11 mouse cellular contexts compared by ENCODE assay signal in genomic region chr13:21181996-21182395, GRCm38 (mm10). TPM values are rescaled to one million over a fixed set of nuclear protein-coding genes. Genes with fewer than 3 reads are reported as not detected.
DNase-seq lines count a peak whose midpoint lies in the region; ATAC-seq and TF ChIP-seq lines count a peak whose summit lies in the region.
"Had no signal": no experiment of that assay in that cellular context is flagged by ENCODE, and none has a peak within 500 bp of the region (broad histone marks: within the 10 kb centered on the region; RNA-seq: fewer than 3 reads in every experiment).

No protein-coding gene starts in this region.

- DNase-seq in heart, adult 2 months: no peak
- DNase-seq in G1E (ENCODE audit: low spot score) (no peak), adipocyte (ENCODE audit: low spot score) (no peak)
- peak; percentile 70 for DNase-seq in midbrain, embryonic 11.5 days (ENCODE audit: low spot score, missing footprints)
- no peak for DNase-seq in natural killer cell, adult 2 months (ENCODE audit: low spot score in 2 of 2)
- DNase-seq in thymus, postnatal 25 days: no peak
- DNase-seq: right cerebral cortex, postnatal 14 days had no signal

- H3K27ac ChIP-seq in heart, embryonic 13.5 days (replicated peaks): no peak overlapping the region
- H3K27ac ChIP-seq in heart, adult 2 months: no peak overlapping the region
- no peak overlapping the region for H3K27ac ChIP-seq in hindbrain, embryonic 13.5 days
- H3K27ac ChIP-seq in midbrain, embryonic 11.5 days (ENCODE audit: low read depth, low read length): no peak overlapping the region

- H3K4me2 ChIP-seq in heart, embryonic 13.5 days: peak overlapping the region; percentile 96
- H3K4me2 ChIP-seq in hindbrain, embryonic 13.5 days: peak overlapping the region; percentile 89
- H3K4me2 ChIP-seq in midbrain, embryonic 11.5 days: peak overlapping the region; percentile 68

- no peak for TF ChIP-seq EP300 in heart, adult 2 months (IDR thresholded peaks at IDR 0.05; ENCODE audit: insufficient read depth, low read depth, low read length)

- TF ChIP-seq CTCF in heart, adult 2 months (IDR thresholded peaks at IDR 0.05): no peak
- TF ChIP-seq CTCF in G1E (IDR thresholded peaks at IDR 0.05; ENCODE audit: low read depth, low read length): no peak

- WGBS in heart, embryonic 13.5 days: 72% methylated on average over 7 of the region's 7 CpGs
- WGBS in heart, adult 2 months: 76% methylated on average over 7 of the region's 7 CpGs
- WGBS in hindbrain, embryonic 13.5 days: 73% methylated on average over 7 of the region's 7 CpGs
- 76% methylated on average over 7 of the region's 7 CpGs for WGBS in midbrain, embryonic 11.5 days

- no peaks in the 10 kb centered on the region for H3K27me3 ChIP-seq in heart, embryonic 13.5 days (replicated peaks)
- no peaks in the 10 kb centered on the region for H3K27me3 ChIP-seq in heart, adult 2 months (ENCODE audit: control insufficient read depth, insufficient read depth, low read length)
- no peaks in the 10 kb centered on the region for H3K27me3 ChIP-seq in G1E (ENCODE audit: insufficient read depth, low read length)
- 0 out of 2 replicates have a peak, but pooled peaks cover 2% of the 10 kb centered on the region for H3K27me3 ChIP-seq in hindbrain, embryonic 13.5 days
- no peaks in the 10 kb centered on the region for H3K27me3 ChIP-seq in midbrain, embryonic 11.5 days (ENCODE audit: control insufficient read depth, insufficient read depth, low read length)

- intact Hi-C loops in heart, adult 2 months (cut with DNase I): loop anchor here (1.0 to 5.0 kb wide), 2 partner anchors 18 to 145 kb away; no protein-coding TSS in a partner anchor

- peak overlapping the region; percentile 72 for H3K4me3 ChIP-seq in heart, embryonic 13.5 days
- no peak overlapping the region for H3K4me3 ChIP-seq in heart, adult 2 months
- H3K4me3 ChIP-seq in G1E (ENCODE audit: low read depth, low read length): peak overlapping the region; percentile 100
- H3K4me3 ChIP-seq in hindbrain, embryonic 13.5 days: peak overlapping the region; percentile 99
- peak overlapping the region; percentile 99 for H3K4me3 ChIP-seq in midbrain, embryonic 11.5 days (ENCODE audit: low read depth, low read length)

- H3K9ac ChIP-seq in heart, embryonic 13.5 days: peak overlapping the region; percentile 88
- no peak overlapping the region for H3K9ac ChIP-seq in heart, adult 2 months (ENCODE audit: low read depth, low read length)
- peak overlapping the region; percentile 89 for H3K9ac ChIP-seq in hindbrain, embryonic 13.5 days
- H3K9ac ChIP-seq in midbrain, embryonic 11.5 days (ENCODE audit: low read length): peak overlapping the region; percentile 93

- no peaks in the 10 kb centered on the region for H3K9me3 ChIP-seq in heart, embryonic 13.5 days
- H3K9me3 ChIP-seq in G1E (replicated peaks): no peaks in the 10 kb centered on the region
- H3K9me3 ChIP-seq in hindbrain, embryonic 13.5 days: no peaks in the 10 kb centered on the region
- H3K9me3 ChIP-seq in midbrain, embryonic 11.5 days (ENCODE audit: control insufficient read depth, low read length): no peaks in the 10 kb centered on the region

- peaks cover 47% of the 10 kb centered on the region for H3K4me1 ChIP-seq in heart, embryonic 13.5 days
- peaks cover 1% of the 10 kb centered on the region for H3K4me1 ChIP-seq in heart, adult 2 months (ENCODE audit: control insufficient read depth, insufficient read depth, low read length)
- H3K4me1 ChIP-seq in G1E (ENCODE audit: insufficient read depth, low read depth, low read length): peaks cover 66% of the 10 kb centered on the region
- H3K4me1 ChIP-seq in hindbrain, embryonic 13.5 days (replicated peaks): peaks cover 35% of the 10 kb centered on the region
- peaks cover 14% of the 10 kb centered on the region for H3K4me1 ChIP-seq in midbrain, embryonic 11.5 days (ENCODE audit: control insufficient read depth, insufficient read depth, low read length)

- no peak for TF ChIP-seq POLR2A in heart, adult 2 months (IDR thresholded peaks at IDR 0.05; ENCODE audit: insufficient read depth, low read depth, low read length)

- H3K79me2 ChIP-seq in heart, adult 2 months (replicated peaks; ENCODE audit: control insufficient read depth, insufficient read depth, low read length): 0 out of 2 replicates have a peak, but pooled peaks cover 1% of the 10 kb centered on the region

- ATAC-seq in heart, embryonic 13.5 days (ENCODE audit: extremely low read depth, insufficient number of reproducible peaks, low FRiP score, low TSS enrichment): no peak
- no peak for ATAC-seq in G1E (ENCODE audit: extremely low read depth, insufficient number of reproducible peaks, low FRiP score, poor library complexity, severe bottlenecking)
- no peak for ATAC-seq in hindbrain, embryonic 13.5 days (ENCODE audit: low FRiP score)
- ATAC-seq in midbrain, embryonic 11.5 days (ENCODE audit: low FRiP score): no peak

- H3K36me3 ChIP-seq in heart, embryonic 13.5 days: peaks cover 55% of the 10 kb centered on the region
- peaks cover 5% of the 10 kb centered on the region for H3K36me3 ChIP-seq in heart, adult 2 months (ENCODE audit: control insufficient read depth, insufficient read depth, low read length)
- peaks cover 62% of the 10 kb centered on the region for H3K36me3 ChIP-seq in G1E (replicated peaks)
- H3K36me3 ChIP-seq in hindbrain, embryonic 13.5 days: peaks cover 41% of the 10 kb centered on the region
- H3K36me3 ChIP-seq in midbrain, embryonic 11.5 days (ENCODE audit: control insufficient read depth, insufficient read depth, low read length): peaks cover 24% of the 10 kb centered on the region

RNA-seq across cellular contexts. Expression of gene Trim27, which starts 2.8 kb away (rescaled TPM):
- 80.3 and 83.4 TPM in 2 replicates for polyA plus RNA-seq in heart, embryonic 13.5 days (2015; fragmentation: Nextera tagmentation; extraction: Ambion mirVana)
- total RNA-seq in heart, adult 2 months (2021): 10 to 100 TPM; 18.8 to 19.8 TPM
- 13.5 and 17.2 TPM in 2 replicates for polyA plus RNA-seq in heart, adult 2 months (2012; rRNA removed)
- total RNA-seq in G1E (2014; fragmentation: Nextera tagmentation): 91.5 and 93.2 TPM in 2 replicates
- 173 and 196 TPM in 2 replicates for total RNA-seq in G1E (2017)
- polyA plus RNA-seq in G1E (2012): 139 and 188 TPM in 2 replicates
- polyA plus RNA-seq in hindbrain, embryonic 13.5 days (2015; fragmentation: Nextera tagmentation; extraction: Ambion mirVana): 82.6 and 82.9 TPM in 2 replicates
- polyA plus RNA-seq in midbrain, embryonic 11.5 days (2014; fragmentation: Nextera tagmentation; extraction: Ambion mirVana): 136 and 138 TPM in 2 replicates

RNA-seq across cellular contexts. Expression of gene Olfr1368, which starts 36.3 kb away (rescaled TPM):
- not detected in 2 replicates for polyA plus RNA-seq in heart, embryonic 13.5 days (2015; fragmentation: Nextera tagmentation; extraction: Ambion mirVana)
- not detected for total RNA-seq in heart, adult 2 months (2021)
- polyA plus RNA-seq in heart, adult 2 months (2012; rRNA removed): not detected in 2 replicates
- total RNA-seq in G1E (2014; fragmentation: Nextera tagmentation): not detected in 2 replicates
- total RNA-seq in G1E (2017): 0.11 TPM in 1 of 2 replicates, not detected in the other
- polyA plus RNA-seq in G1E (2012): not detected in 2 replicates
- polyA plus RNA-seq in hindbrain, embryonic 13.5 days (2015; fragmentation: Nextera tagmentation; extraction: Ambion mirVana): not detected in 2 replicates
- not detected in 2 replicates for polyA plus RNA-seq in midbrain, embryonic 11.5 days (2014; fragmentation: Nextera tagmentation; extraction: Ambion mirVana)
- total RNA-seq: liver, adult 2 months had no signal
- polyA plus RNA-seq: brain, embryonic 14.5 days; liver, adult 2 months had no signal

RNA-seq across cellular contexts. Expression of gene Olfr263, which starts 52.6 kb away (rescaled TPM):
- polyA plus RNA-seq in heart, embryonic 13.5 days (2015; fragmentation: Nextera tagmentation; extraction: Ambion mirVana): not detected in 2 replicates
- total RNA-seq in heart, adult 2 months (2021): not detected
- not detected in 2 replicates for polyA plus RNA-seq in heart, adult 2 months (2012; rRNA removed)
- total RNA-seq in G1E (2014; fragmentation: Nextera tagmentation) (not detected in 2 replicates), G1E (2017) (0.11 TPM in 1 of 2 replicates, not detected in the other)
- polyA plus RNA-seq in G1E (2012): not detected in 2 replicates
- not detected in 2 replicates for polyA plus RNA-seq in hindbrain, embryonic 13.5 days (2015; fragmentation: Nextera tagmentation; extraction: Ambion mirVana)
- not detected in 2 replicates for polyA plus RNA-seq in midbrain, embryonic 11.5 days (2014; fragmentation: Nextera tagmentation; extraction: Ambion mirVana)
- total RNA-seq: liver, adult 2 months had no signal
- polyA plus RNA-seq: brain, embryonic 14.5 days; liver, adult 2 months had no signal
